Mouse (Mus musculus): Measurements from ENCODE around the gene Nrg4. TPM values are rescaled to one million over a fixed set of nuclear protein-coding genes. Genes with fewer than 3 reads are reported as not detected.

Nrg4 gene
- polyA plus RNA-seq, 1 experiment from 2014 or later: 1.7 TPM

GRCm38 (mm10) chr9:55324085-55324484, 2.6 kb downstream of the Nrg4 start:
- DNase-seq (ENCODE audit: low spot score): no peak

- no peak for DNase-seq (ENCODE audit: low spot score)
Observed at GRCm38 (mm10) chr9:55322641-55323040, 4.0 kb downstream of the Nrg4 start.

GRCm38 (mm10) chr9:55313619-55314261, 12.9 kb downstream of the Nrg4 start:
- DNase-seq (ENCODE audit: low spot score): no peak

GRCm38 (mm10) chr9:55311560-55311959, 15.1 kb downstream of the Nrg4 start:
- DNase-seq (ENCODE audit: low spot score): peak; percentile 72

- DNase-seq (ENCODE audit: low spot score): no peak
Observed at GRCm38 (mm10) chr9:55308455-55308854, 18.2 kb downstream of the Nrg4 start.

- peak; percentile 29 for DNase-seq (ENCODE audit: low spot score)
Observed at GRCm38 (mm10) chr9:55307557-55307956, 19.1 kb downstream of the Nrg4 start.

GRCm38 (mm10) chr9:55307066-55307465, 19.6 kb downstream of the Nrg4 start:
- no peak for DNase-seq (ENCODE audit: low spot score)

GRCm38 (mm10) chr9:55296221-55296620, 30.4 kb downstream of the Nrg4 start:
- no peak for DNase-seq (ENCODE audit: low spot score)

GRCm38 (mm10) chr9:55291966-55292365, 34.7 kb downstream of the Nrg4 start:
- DNase-seq (ENCODE audit: low spot score): no peak

GRCm38 (mm10) chr9:55289475-55290198, 37.0 kb downstream of the Nrg4 start:
- no peak for DNase-seq (ENCODE audit: low spot score)

GRCm38 (mm10) chr9:55285197-55285596, 41.4 kb downstream of the Nrg4 start:
- DNase-seq (ENCODE audit: low spot score): no peak

- peak; percentile 17 for DNase-seq (ENCODE audit: low spot score)
Observed at GRCm38 (mm10) chr9:55283516-55283915, 43.1 kb downstream of the Nrg4 start.

- DNase-seq (ENCODE audit: low spot score): no peak
Observed at GRCm38 (mm10) chr9:55279114-55279825, 47.4 kb downstream of the Nrg4 start.

GRCm38 (mm10) chr9:55277562-55277961, 49.1 kb downstream of the Nrg4 start:
- DNase-seq (ENCODE audit: low spot score): no peak

GRCm38 (mm10) chr9:55273906-55274305, 52.7 kb downstream of the Nrg4 start:
- DNase-seq (ENCODE audit: low spot score): no peak

GRCm38 (mm10) chr9:55271960-55272560, 54.6 kb downstream of the Nrg4 start:
- DNase-seq (ENCODE audit: low spot score): no peak

- no peak for DNase-seq (ENCODE audit: low spot score)
Observed at GRCm38 (mm10) chr9:55264356-55265302, 62.0 kb downstream of the Nrg4 start.

GRCm38 (mm10) chr9:55259741-55260140, 66.9 kb downstream of the Nrg4 start:
- DNase-seq (ENCODE audit: low spot score): no peak

- no peak for DNase-seq (ENCODE audit: low spot score)
Observed at GRCm38 (mm10) chr9:55257105-55257504, 69.5 kb downstream of the Nrg4 start.

GRCm38 (mm10) chr9:55255604-55256003, 71.0 kb downstream of the Nrg4 start:
- no peak for DNase-seq (ENCODE audit: low spot score)

GRCm38 (mm10) chr9:55255056-55255455, 71.6 kb downstream of the Nrg4 start:
- no peak for DNase-seq (ENCODE audit: low spot score)
